Mouse (Mus musculus) spleen, adult 18-20 months (tissue): ENCODE results near the gene Tas2r105.

Experiments used
- DNase-seq, 2 experiments: peaks; one replicate each; pipeline ENCODE4 v3.0.0; 2022; ENCODE audit warnings: mixed read lengths in 2 of 2

Gene Tas2r105

DNA sequence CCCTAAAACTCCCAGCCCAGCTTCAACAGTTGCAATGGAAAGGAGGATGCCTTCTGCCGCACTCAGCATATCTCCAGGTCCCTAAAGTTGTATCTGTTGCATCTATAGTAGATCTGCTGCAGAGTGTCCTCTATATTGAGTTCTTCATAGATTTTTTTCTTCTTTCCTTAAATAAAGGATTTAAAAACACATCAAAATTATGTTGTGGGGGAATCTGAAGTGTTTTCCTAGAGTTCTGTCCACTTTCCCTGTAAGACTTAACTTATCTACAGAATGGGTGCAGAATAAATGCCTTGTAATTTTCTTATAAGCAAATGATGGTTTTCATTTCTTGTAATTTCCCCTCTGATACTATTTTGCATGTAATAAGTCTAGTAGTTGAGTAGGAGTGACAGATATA is at the start of gene Tas2r105:
Gene Tas2r105, minus strand, starts transcription at position 101 of the 400 bp plus-strand sequence.
- no peak for DNase-seq

DNA sequence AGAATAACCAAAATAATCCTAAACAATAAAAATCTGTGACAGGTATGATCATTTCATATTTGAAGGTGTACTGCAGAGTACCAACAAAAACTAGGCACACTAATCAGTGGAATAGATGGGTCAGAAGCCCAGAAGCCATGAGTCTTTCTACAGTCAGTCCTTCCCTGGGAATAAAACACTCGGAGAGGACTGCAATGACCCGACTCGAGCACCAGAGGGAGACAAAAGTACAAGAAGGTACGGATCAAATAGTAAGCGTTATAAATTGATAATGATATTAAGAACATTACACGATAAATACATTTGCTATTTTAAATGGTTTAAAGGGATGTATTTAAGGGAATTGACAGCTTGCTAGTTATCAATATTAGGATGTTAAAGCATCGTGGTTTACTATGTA is 25.5 kb upstream of the Tas2r105 start:
- no peak for DNase-seq

DNA sequence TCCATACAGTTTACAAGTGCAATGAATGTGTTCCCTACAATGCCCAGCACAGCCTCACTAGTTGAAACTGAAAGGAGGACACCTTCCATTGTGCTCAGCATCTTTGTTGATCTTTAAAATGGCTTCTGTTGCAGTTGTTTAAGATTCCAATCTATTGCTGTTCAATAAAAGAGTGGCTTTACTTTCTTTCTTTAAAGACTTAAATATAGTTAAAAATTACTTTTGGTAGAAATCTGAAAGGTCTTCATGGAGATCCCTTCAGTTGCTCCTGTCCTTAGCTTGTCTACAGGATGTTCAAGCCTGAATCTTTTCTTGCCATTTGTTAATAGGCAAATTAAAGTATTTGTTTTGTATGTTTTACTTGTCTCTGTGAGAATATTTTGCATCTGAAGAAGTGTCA is 2.7 kb upstream of the Tas2r105 start, which contains the start of gene Tas2r114:
Gene Tas2r114, minus strand, starts transcription at position 101 of the 400 bp plus-strand sequence.
- DNase-seq, result no peak

DNA sequence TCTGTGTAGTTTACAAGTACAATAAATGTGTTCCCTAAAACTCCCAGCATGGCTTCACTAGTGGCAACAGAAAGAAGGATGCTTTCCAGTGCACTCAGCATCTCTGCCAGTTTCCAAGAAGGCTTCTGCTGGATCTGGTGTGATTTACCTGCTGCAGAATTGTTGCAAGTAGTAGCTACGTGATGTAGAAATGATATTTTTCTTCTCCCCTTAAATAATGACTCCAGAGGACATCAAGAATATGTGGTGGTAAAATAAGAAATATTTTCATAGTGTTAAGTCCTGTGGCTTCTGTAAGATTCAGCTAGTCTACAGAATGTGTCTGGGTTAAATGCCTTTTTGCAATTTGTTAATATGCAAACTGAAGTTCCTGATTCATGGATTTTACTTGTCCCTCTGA is 1.7 kb downstream of the Tas2r105 start, which contains the start of gene Tas2r104:
Gene Tas2r104, minus strand, starts transcription at position 101 of the 400 bp plus-strand sequence.
- no peak for DNase-seq

DNA sequence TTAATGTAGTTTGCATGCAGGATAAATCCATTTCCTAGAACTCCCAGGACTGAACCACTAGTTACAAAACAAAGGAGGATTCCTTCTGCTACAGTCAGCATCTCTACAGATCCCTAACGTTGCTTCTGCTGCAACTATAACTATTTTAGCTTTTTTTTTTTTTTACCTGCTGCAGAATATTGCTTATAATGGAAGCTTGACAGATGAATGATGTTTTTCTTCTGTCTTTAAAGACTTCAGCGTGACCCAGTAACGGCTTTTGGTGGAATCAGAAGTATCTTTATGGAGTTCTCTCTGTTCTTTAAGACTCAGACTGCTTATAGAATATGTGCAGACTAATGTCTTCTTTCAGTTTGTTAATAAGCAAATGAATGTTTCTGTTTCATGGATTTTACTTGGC is 8.5 kb downstream of the Tas2r105 start, which contains the start of gene Tas2r106:
Gene Tas2r106, minus strand, starts transcription at position 101 of the 400 bp plus-strand sequence.
- no peak for DNase-seq

DNA sequence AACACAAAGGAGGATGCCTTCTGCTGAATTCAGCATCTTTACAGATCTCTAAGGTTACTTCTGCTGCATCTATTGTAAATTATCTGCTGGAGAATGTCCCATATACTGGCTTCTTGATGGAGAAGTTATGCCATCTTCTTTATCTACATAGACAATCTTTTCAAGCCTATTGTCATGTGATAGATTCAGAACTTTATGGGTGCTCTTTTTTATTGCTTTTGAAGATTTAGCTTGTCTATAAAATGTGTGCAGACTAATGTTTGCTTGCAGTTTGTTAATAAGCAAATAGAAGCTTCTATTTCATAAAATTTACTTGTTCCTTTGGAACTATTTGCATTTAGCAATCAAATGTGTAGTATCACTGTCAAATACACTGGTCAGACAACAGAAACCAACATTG is 27.2 kb downstream of the Tas2r105 start, which contains the start of gene Tas2r107:
Gene Tas2r107, minus strand, starts transcription at position 101 of the 400 bp plus-strand sequence.
- no peak for DNase-seq
